Mouse (Mus musculus): ENCODE measurements at regions not wholly inside any gene's neighbourhood (a gene's known extent, or its start where the extent isn't known, plus 50 kb on each side); places are given as distances from the start of the nearest gene placed in this dataset.
"Not testable (repeated sequence)": the region's sequence is repeated elsewhere in the genome, so short reads cannot be mapped to it uniquely, and the experiment has no call there.

DNA sequence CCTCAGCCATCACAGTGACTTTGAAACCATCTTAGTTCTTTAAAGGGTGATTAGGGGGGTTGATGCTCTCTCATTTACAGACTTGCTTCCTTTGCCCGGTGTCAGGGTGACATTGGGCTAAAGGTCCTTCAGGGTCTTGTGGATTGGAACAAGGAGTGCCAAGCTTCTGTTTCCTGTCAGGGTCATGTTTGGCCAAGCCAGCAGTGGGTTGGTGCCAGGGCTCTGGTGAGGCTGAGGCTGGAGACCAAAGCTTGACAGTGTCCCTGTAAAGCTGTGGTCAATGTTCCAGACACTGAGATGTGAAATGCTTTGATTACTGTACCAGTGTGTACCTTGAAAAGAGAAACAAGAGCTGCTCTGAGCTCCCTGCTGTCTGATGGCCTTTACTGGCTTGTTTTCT, 150.8 kb upstream of the Fam3c start:
- DNase-seq: no peak

- no peak for DNase-seq
These were observed 141.3 kb upstream of the Fam3c start for GRCm38 (mm10) chr6:22497306-22497705.

GRCm38 (mm10) chr6:22496471-22496870, 140.4 kb upstream of the Fam3c start:
- DNase-seq: no peak

DNA sequence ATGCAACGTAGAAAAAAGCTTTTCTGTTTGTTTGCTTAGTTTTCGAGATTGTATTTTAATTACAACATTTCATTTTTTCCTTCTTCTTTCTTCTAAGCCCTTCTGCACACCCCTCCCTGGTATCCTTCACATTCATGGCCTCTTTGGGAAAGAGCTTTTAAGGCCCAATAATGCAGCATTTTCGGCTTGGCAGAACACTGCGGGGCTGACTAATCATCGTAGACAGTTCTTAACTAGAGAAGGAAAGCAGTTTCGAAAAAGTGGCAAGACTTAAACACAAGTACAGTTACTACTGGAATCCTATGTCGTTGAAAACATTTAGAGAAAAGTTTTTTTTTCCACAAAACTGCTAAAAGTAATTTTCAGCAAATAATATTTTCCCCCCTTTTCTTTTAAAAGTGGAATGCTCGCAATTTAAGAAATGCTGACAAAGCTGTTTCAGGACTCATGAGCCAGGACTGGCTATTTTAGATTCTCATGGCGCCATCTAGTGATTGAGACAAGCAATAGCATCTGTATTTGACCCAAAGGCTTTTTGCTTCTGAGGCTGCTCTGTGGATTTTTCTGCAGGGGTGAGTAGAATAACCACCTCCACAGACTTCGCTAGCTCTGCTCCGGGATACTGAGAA, 137.7 kb upstream of the Fam3c start:
- peak; percentile 10 for DNase-seq

DNA sequence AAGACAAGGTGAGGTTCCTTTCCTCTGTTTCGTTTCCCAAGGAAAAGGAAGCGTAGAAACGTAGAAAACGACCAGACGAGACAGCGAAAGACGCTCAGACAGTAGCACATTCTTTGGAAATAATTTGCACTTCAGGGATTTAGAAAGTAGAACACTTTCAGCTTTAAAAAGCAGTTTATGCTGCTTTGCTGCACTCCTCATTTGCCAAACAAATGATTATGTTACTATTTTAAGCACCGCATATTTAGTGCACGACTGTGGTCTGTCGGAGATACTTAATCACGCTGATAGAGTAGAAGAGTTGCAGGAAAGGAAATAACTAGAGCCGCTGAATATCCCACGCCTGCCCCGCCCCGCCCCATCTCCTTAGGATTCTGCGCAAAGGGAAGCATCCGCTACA, 136.9 kb upstream of the Fam3c start:
- no peak for DNase-seq

GRCm38 (mm10) chr6:22490762-22491161, 134.7 kb upstream of the Fam3c start:
- no peak for DNase-seq

- DNase-seq: no peak
These were observed 131.4 kb upstream of the Fam3c start for GRCm38 (mm10) chr6:22487467-22487866.

DNA sequence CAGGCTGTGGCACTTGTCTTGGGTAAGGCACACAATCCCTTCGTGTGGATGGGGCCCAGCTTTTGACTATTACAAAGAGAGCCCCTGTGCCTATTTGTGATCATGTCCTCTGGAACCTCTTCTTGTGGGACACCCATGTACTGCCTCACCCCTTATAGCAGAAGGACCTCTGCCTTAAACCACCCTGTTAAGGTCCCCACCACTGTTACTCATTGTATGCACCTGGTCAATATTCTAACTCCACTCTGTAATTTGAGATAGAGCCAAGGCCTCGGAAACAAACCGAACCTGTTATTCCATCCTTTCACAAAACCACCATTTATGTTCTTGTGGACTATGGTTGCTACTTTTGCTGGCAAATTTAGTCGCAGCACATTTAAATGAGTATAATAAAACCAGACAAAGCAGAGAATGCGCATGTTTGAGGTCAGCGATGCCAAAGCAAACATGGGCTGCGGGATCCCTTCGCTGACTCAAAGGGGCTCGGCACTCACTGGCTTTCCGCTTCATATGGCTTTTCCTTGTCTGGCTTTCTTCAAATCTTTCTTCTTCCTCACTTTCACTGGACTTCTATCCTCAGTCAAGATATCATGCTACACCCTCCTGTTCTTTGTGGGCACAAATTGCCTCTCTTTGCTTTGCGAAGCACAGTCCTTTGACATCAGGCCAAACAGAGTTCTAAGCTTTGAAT, 129.9 kb upstream of the Fam3c start:
- no peak for DNase-seq

DNA sequence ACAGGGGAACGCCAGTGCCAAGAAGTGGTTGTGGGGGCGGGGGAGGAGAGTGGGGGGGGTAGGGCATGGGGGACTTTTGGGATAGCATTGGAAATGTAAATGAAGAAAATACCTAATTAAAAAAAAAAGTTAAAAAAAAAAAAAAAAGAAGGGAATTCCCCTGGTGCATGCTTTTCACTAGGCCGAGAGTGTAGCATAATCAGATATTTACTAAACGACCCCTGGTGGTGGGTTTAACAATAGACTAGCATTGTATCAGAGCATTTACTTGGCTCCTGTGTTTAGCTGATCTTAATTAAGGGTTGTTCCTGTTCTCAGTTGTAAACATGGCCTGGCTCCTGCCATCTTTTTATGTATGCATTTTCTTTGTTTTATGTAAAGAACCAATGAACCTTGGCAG, 126.2 kb upstream of the Fam3c start:
- not testable (repeated sequence) for DNase-seq

DNA sequence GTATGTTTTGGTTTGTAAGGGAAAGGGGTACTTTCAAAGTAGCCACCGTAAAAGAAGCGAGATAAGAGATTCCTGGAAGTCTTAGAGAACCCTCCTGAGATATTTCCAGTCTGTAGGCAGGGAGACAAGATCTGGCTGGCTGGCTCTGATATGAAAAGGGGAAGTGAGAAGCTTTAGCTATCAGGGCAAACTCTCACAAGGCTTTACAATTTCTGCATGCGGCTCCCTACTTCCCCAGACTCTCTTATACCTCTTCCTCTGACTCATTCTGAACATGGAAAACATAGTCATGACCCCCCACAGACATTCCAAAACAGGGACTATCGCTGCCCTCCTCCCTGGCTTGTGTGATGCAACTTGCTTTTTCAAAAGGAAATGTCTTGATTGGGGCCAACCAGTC, 118.6 kb upstream of the Fam3c start:
- DNase-seq: no peak

- DNase-seq: no peak
These were observed 118.0 kb upstream of the Fam3c start for GRCm38 (mm10) chr6:22474011-22474410.

DNA sequence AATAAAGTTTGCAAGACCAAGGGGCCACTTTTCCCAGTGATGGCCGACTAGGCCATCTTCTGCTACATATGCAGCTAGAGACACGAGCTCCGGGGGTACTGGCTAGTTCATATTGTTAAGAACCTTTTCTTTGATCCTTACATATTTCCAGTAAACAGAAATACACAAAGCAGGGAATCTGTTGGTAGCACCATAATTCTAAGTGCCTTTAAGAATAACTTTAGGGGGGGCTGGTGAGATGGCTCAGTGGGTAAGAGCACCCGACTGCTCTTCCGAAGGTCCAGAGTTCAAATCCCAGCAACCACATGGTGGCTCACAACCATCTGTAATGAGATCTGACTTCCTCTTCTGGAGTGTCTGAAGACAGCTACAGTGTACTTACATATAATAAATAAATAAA, 116.4 kb upstream of the Fam3c start:
- DNase-seq: not testable (repeated sequence)

GRCm38 (mm10) chr6:22467334-22467993, 111.4 kb upstream of the Fam3c start:
- no peak for DNase-seq

GRCm38 (mm10) chr6:22465926-22466325, 109.9 kb upstream of the Fam3c start:
- no peak for DNase-seq

DNA sequence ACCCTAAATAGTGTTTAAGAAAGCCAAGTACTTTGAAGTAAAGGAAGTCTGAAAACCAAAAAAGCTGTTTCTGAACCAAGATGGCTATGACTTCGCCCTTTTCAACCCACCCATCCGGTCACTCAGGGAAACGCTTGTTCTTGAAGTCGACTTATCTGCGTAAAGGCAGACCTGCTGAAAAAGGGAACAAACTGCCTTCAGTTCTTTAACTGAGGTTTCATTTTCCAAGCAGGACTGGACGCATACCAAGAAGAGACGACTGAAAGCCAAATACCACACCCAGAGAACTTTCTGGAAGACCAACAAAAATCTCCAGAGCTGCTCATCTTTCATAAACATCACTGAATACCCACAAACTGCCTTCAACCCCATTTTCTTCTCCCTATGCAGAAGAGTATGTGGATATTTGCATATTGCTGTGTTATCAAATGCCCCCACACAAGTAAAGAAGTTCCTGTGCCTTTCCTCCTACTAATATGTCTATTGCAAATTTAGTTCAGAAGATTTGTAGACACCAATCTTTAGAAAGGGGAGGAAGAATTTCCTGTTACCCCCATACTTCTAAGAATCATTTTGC, 103.5 kb upstream of the Fam3c start:
- DNase-seq: no peak

DNA sequence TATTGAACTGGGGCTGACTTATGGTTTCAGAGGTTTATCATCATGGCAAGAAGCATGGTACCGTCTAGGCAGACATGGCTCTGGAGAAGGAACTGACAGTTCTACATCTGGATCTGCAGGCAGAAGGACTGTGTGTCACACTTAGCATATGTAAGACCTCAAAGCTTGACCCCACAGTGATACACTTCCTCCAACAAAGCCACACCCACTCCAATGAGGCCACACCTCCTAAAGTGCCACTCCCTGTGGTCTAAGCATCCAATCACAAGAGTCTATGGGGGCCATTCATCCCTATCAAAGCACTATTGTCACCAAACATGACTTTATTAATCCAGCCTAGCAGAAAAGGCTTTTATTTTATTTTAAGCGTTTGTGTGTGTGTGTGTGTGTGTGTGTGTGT, 96.2 kb upstream of the Fam3c start:
- no peak for DNase-seq

- DNase-seq: no peak
These were observed 94.5 kb upstream of the Fam3c start for GRCm38 (mm10) chr6:22450501-22450900.

DNA sequence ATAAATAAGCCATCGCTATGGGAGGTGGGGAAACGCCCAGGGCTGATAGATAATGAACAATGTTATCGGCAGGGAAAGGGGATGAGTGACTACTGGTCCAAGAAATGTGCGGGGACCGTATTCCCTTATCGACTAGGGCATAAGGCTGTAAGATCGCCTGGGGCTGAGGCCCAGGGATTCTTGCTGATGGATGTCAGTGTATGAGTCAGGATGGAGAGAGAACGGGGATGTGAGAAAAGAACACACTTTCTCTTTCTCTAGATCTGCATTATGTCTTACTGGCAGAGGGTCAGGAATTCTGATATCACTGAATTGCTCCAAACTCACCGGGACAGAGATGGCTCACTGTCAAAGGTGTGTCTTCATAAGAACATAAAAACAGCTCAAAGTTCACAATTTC, 92.9 kb upstream of the Fam3c start:
- no peak for DNase-seq

GRCm38 (mm10) chr6:22447636-22448035, 91.6 kb upstream of the Fam3c start:
- DNase-seq: no peak

GRCm38 (mm10) chr6:22446621-22447310, 90.7 kb upstream of the Fam3c start:
- no peak for DNase-seq

GRCm38 (mm10) chr6:22444856-22445255, 88.8 kb upstream of the Fam3c start:
- not testable (repeated sequence) for DNase-seq

- DNase-seq: no peak
These were observed 88.2 kb upstream of the Fam3c start for GRCm38 (mm10) chr6:22444220-22444619.

GRCm38 (mm10) chr6:22443573-22443972, 87.5 kb upstream of the Fam3c start:
- no peak for DNase-seq

Data from cerebellum, adult 8-10 months (tissue).